Mouse (Mus musculus) embryo, embryonic 10 days (tissue): Measurements from ENCODE around the gene Pxk.

Source experiments
- DNase-seq: peaks from one replicate; pipeline ENCODE4 v3.0.0-alpha.2; 2015; ENCODE audit warnings: low spot score

The Pxk gene

DNA sequence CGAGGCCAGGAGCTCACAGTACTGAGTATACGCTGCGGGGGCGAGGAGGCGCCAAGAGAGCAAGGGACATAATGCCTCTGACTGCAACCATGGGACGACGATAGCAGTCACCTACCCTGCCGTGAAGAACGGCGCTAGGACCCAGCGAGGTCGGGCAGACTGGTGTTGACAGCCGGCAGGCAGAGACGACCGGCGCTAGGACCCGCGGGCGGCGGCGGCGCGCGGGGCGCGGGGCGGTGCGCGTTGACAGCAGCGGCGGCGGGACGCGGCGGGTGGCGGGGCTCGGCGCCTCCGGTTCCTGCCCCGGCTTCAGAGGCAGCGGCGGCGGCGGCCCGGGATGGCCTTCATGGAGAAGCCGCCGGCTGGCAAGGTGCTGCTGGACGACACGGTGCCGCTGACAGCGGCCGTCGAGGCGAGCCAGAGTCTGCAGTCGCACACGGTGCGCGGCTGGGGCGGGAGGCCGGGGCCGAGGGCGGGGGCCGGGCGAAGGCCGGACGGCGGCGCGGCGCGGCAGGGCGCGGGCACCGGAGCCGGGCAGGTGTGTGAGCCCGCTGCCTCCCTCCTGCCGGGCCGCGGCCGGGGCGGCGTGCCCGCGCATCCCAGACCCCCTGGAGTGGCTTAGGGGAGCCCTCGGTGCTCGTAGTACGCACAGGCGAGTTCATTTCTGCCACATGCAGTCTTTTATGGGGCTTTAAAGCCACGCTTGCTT lies at the start of gene Pxk:
Gene Pxk, plus strand, starts transcription at position 234 of the 709 bp plus-strand sequence.
- DNase-seq: peak; percentile 96

GRCm38 (mm10) chr14:8049334-8049733 lies 48.7 kb upstream of the Pxk start:
- DNase-seq: no peak

GRCm38 (mm10) chr14:8051869-8052268 lies 46.1 kb upstream of the Pxk start:
- no peak for DNase-seq

GRCm38 (mm10) chr14:8052661-8053060 lies 45.4 kb upstream of the Pxk start:
- no peak for DNase-seq

GRCm38 (mm10) chr14:8054310-8055102 lies 43.5 kb upstream of the Pxk start:
- DNase-seq: no peak

DNA sequence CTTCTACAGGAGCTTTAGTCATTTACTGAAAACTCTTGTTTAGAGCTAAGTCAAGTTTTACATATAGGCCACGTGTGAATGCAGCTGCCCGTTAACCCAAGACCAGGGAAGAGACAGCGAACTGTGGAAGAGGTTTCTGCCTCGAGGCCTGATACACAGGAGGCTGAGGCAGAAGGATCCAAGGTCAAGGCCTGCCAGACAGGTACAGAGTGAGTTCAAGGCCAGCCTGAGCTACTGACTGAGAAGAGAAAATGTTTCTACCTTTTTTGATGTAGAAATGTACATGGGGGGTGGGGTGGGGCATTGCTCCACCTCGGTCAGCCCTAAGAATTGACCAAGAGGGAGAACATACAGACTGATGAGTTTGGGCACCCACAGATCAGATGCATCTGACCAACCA lies 41.9 kb upstream of the Pxk start:
- no peak for DNase-seq

GRCm38 (mm10) chr14:8059938-8060337 lies 38.1 kb upstream of the Pxk start:
- DNase-seq: no peak

GRCm38 (mm10) chr14:8062076-8062475 lies 35.9 kb upstream of the Pxk start:
- peak; percentile 40 for DNase-seq

DNA sequence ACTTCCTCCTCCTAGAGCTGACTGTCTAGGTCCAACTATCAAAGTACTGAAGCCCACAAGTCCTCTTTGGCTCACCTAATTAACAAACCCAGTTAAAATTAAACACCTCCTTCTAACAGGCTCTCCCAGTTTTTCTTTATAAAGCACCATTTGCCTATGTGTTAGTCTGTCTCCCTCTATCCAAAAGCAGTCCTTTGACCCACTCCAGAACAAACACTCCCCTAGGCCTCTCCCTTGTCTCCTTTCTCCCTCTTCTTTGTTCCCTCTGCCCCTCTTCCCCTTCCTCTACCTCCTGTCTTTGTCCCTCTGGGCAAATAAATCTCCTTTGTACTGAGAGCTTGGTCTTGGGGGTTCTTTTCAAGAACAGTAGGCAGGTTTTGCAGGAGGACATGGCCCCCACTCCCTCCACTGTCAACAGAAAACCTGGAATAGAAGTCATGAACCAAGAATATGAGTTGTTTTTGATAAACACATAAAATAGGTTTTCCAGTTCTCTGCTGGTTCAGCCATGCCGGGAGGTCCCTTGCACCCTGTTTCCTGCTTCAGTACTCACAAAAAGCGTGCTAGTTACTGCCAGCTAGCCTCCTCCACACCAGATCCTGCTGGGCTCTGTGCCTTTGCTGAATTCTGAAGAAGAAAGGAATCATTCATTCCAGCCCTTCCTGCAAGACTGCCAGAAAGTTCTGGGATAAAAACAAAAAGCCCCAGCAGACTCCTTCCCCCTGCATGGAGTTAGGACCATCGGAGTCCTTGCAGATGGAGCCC lies 35.3 kb upstream of the Pxk start:
- no peak for DNase-seq

DNA sequence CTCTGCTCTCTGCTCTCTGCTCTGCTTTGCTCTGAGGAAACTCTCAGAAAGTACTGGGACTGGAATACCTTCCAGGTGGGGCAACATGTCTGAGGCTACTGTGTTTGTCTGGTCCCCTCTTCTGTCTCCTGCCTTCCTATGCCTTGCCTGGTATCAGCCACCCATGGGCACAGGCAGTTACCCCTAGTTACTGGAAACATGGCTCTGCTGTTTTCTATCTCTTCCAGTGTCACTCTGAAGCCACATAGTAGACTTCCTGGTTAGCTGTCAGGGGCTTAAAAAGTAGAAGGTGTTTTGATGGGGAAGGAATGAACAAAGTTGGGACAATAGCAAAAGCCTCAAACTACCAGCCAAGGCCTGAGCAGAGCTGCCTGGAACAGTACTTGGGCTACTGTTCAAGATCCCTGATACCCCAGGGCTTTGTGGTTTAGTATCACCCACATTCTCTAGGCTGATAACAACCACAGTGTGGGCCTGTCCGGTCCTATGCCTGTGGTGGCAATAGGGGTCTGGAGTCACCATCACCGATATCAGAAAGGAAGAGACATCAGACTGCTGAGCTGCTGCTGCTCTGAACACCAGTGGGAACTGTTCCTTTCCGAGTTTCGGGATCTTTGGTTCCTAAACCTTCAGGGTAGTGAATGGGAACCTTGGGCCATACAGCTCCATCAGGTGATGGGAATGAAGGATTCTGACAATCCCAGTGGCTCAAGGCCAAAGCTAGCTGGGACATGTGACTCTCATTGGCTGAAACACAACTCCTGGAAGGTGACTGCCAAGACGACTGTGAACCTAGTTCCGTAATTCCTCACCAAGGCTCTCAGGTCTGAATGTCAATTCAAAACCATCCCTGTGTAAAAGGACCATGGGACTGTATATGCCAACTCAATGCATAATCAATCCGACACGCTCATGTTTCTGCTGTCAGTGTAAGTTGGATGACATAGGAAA lies 33.9 kb upstream of the Pxk start:
- no peak for DNase-seq

- peak; percentile 100 for DNase-seq
These were observed 17.8 kb upstream of the Pxk start, which contains the start of gene Rpp14 for GRCm38 (mm10) chr14:8080165-8080679. Gene Rpp14 (plus strand): TSS chr14:8080367.

DNA sequence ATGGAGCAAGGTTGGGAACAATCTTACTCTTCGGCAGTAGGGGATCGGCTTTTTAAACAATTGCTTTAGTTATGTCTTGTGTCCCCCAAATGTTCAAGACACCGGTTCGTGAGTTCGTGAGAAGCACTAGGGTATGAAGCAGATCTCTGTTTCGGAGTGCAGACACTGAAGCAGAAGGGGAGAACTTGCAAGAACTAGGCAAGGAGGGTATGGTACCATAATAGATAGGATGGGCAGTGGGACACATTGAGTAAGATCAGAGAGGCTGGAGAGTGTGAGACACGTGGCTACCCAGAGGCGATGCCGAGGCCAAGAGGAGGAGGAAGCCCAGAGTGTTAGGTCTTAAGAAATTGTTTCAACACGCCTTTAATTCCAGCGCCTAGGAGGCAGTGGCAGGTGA lies 17.3 kb upstream of the Pxk start:
- peak; percentile 64 for DNase-seq

DNA sequence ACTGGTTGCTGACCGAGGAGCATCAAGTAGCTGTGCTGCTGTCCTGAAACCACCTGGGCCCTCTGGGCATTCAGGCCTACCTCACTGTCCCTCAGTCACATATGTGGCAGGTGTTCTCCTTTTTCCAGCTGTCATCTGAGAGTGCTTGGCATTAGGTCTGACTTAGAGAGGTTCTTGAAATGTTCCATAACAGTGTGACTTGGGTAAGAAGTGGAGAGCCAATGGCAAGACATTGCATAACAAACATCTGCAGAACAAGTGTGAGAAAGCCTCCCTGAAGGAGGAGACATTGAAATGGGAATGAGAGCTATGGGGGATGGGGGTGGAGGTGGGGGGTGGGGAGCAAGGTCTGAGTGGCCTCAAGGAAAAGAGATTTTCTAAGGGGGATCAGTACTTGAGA lies 15.1 kb upstream of the Pxk start:
- no peak for DNase-seq

DNA sequence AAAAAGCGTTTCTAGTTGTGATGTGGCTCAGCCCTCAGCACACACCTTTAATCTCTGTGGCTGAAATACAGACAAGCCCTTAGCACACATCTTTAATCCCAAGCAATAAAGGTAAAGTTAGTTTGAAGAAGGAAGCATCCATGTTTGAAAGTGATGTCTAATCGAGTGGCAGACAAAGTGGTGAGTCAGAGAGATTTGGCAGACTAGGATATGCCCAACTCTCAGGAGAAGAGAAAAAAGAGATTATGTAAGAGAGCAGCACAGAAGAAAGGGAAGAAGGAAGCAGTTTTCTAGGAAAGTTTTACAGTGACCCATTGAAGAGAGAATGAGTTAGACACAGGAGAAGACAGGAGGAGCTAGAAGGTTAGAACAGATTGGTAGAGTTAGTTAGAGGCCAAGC lies 9.0 kb upstream of the Pxk start:
- DNase-seq: no peak

- DNase-seq: peak; percentile 67
These were observed 5.4 kb upstream of the Pxk start for GRCm38 (mm10) chr14:8092573-8092972.

- no peak for DNase-seq
These were observed 4.6 kb upstream of the Pxk start for GRCm38 (mm10) chr14:8093427-8093826.

- no peak for DNase-seq
These were observed 3.0 kb upstream of the Pxk start for GRCm38 (mm10) chr14:8094931-8095561.

- DNase-seq: no peak
These were observed 2.5 kb upstream of the Pxk start for GRCm38 (mm10) chr14:8095562-8095950.

GRCm38 (mm10) chr14:8098687-8098995 lies 630 bp downstream of the Pxk start:
- no peak for DNase-seq

GRCm38 (mm10) chr14:8099561-8100021 lies 1.6 kb downstream of the Pxk start:
- no peak for DNase-seq

DNA sequence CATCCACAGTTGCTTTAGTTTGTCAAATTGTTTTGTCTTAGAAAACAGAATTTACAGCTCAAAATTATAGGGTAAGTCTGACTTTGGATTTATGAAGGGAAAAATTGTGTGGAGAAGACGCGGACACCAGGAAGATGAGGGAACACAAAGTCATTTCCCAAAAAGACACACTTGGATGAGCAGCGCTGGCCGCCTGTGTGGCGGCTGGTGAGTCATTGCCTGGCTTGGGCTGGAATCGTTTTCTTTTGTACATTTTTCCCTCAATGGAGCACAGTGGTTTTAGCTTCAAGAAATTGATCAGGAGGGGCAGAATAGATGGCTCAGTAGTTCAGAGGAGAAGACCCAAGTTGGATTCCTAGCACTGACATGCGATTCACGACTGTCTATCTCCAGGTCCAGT lies 3.9 kb downstream of the Pxk start:
- DNase-seq: no peak
